8 mouse cellular contexts compared by ENCODE assay signal in the genomic region with DNA sequence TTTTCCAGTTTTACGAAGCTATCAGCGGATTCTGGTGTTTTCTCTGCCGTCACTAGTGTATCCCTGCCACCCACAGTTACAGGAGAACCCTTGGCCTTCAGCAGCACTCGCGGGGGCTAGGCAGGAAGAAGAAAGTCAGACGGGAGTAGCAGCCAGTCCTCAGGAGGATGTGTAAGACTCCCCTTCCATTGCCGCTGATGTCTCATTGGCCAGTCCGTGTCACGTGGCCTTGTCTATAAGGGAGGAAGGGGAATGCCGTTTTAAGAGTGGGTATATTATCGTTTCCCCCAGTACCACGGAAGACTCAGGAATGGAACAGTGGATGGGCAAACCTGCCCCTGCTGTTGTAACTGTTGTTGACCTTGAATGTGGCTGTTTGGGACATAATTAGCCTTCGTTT. TPM values are rescaled to one million over a fixed set of nuclear protein-coding genes. Genes with fewer than 3 reads are reported as not detected.
DNase-seq lines count a peak whose midpoint lies in the region; ATAC-seq lines count a peak whose summit lies in the region.

No protein-coding gene starts in this region.

- ATAC-seq in frontal cortex, adult (ENCODE audit: low TSS enrichment): peak; percentile 64
- ATAC-seq in intestine, embryonic 15.5 days: peak; percentile 39
- ATAC-seq in activated CD4-positive, CD25-positive, alpha-beta regulatory T cell, adult 4 months: no peak

- H3K27me3 ChIP-seq in intestine, embryonic 15.5 days (replicated peaks): no peaks in the 10 kb centered on the region

- no peak overlapping the region for H3K27ac ChIP-seq in intestine, embryonic 15.5 days

- H3K4me3 ChIP-seq in intestine, embryonic 15.5 days (replicated peaks): no peak overlapping the region

- peaks cover 9% of the 10 kb centered on the region; the same call in 1 of the 2 replicates for H3K4me1 ChIP-seq in intestine, embryonic 15.5 days (replicated peaks)

- peak overlapping the region; percentile 48 for H3K4me2 ChIP-seq in intestine, embryonic 15.5 days (replicated peaks)

- H3K9me3 ChIP-seq in intestine, embryonic 15.5 days: no peaks in the 10 kb centered on the region

- DNase-seq in frontal cortex, postnatal 25 days (ENCODE audit: low spot score in 2 of 2): no peak
- DNase-seq in embryo, embryonic 10.5 days (ENCODE audit: low spot score): peak; percentile 50
- peak; percentile 39 for DNase-seq in neural tube, embryonic 10.5 days (ENCODE audit: extremely low spot score, low spot score)
- no peak for DNase-seq in spleen, postnatal 10 days (ENCODE audit: low spot score in 2 of 2)
- DNase-seq in spleen, adult 12 weeks (ENCODE audit: low spot score): no peak

- H3K36me3 ChIP-seq in intestine, embryonic 15.5 days: no peaks in the 10 kb centered on the region

- 59% methylated on average over 13 of the region's 13 CpGs for WGBS in intestine, embryonic 15.5 days

- no peak overlapping the region for H3K9ac ChIP-seq in intestine, embryonic 15.5 days

RNA-seq across cellular contexts. Expression of gene Nhsl1, which starts 53.1 kb away (rescaled TPM):
- 9.2 and 10.0 TPM in 2 replicates for polyA plus RNA-seq in intestine, embryonic 15.5 days (2015; fragmentation: Nextera tagmentation; extraction: Ambion mirVana)
- under 1 TPM; 0.54 to 0.69 TPM for polyA plus RNA-seq in activated CD4-positive, CD25-positive, alpha-beta regulatory T cell, adult 4 months (2017; shearing (Covaris generic))

Comparison
In these comparisons a context has a peak if more than half of its experiments do, and no peak if none do; other contexts are left out.
1. DNase-seq: peak in embryo, embryonic 10.5 days (single experiment) and neural tube, embryonic 10.5 days (single experiment); none in frontal cortex, postnatal 25 days (0 of 2), spleen, postnatal 10 days (0 of 2) and spleen, adult 12 weeks (single experiment).